ENCODE assay signal across 14 mouse cellular contexts in the genomic region with DNA sequence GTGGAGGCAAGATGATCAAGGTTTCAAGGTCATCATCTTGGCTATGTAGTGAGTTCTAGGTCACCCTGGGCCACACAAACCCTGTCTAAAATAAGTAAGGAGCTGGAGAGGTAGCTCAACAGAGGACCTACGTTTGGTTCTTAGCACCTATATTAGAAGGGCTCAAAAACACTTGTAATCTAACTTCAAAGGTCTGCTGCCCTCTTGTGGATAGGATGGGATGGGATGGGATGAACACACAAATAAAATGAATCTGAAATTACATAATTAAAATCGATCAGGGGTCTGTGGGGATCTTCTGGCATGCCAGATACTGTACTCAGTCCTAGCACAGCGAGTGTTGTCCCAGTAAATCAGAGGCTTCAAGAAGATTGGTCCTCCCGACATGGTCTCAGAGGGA.
DNase-seq lines count a peak whose midpoint lies in the region; ATAC-seq and TF ChIP-seq lines count a peak whose summit lies in the region.
"Had no signal": no experiment of that assay in that cellular context is flagged by ENCODE, and none has a peak within 500 bp of the region (broad histone marks: within the 10 kb centered on the region; RNA-seq: fewer than 3 reads in every experiment).

No protein-coding gene starts in this region.

- ATAC-seq in liver, postnatal 0 days, result no peak
- ATAC-seq in liver, embryonic 12.5 days, result no peak
- no peak; the same call in 1 of the 2 replicates for ATAC-seq in megakaryocyte progenitor cell, adult 5-6 weeks (replicated peaks; ENCODE audit: poor library complexity)

- no peak overlapping the region for H3K9ac ChIP-seq in liver, postnatal 0 days (replicated peaks)
- no peak overlapping the region for H3K9ac ChIP-seq in liver, embryonic 12.5 days
- no peak overlapping the region for H3K9ac ChIP-seq in CH12.LX (ENCODE audit: insufficient read depth, low read depth)
- H3K9ac ChIP-seq: embryonic facial prominence, embryonic 13.5 days had no signal

- no peak overlapping the region for H3K4me2 ChIP-seq in liver, postnatal 0 days (ENCODE audit: low read depth, low read length)
- no peak overlapping the region for H3K4me2 ChIP-seq in liver, embryonic 12.5 days
- H3K4me2 ChIP-seq in CH12.LX (ENCODE audit: insufficient read depth, low read depth, poor library complexity, severe bottlenecking), result no peak overlapping the region
- H3K4me2 ChIP-seq: embryonic facial prominence, embryonic 13.5 days had no signal

- in situ Hi-C loops in CH12.LX (cut with MboI; ENCODE audit: low pct_ligation_motif_present, low pct_unique_long_range_greater_than_20kb, low sequenced_read_pairs), result no loop called here

- peak; percentile 36 for DNase-seq in embryo, embryonic 10 days (ENCODE audit: low spot score)
- DNase-seq in embryo, embryonic 9.5 days (ENCODE audit: extremely low spot score), result no peak
- no peak for DNase-seq in liver, postnatal 0 days
- no peak for DNase-seq in CH12.LX (ENCODE audit: extremely low read depth)
- DNase-seq in cerebellum, adult 11-12 months, result no peak
- DNase-seq: adrenal gland, adult 8-10 months; cerebellum, postnatal 25 days; kidney, postnatal 14 days; lung, adult 2 months had no signal

- no peaks in the 10 kb centered on the region for H3K79me2 ChIP-seq in CH12.LX (replicated peaks; ENCODE audit: control insufficient read depth, extremely low read depth, insufficient read depth, poor library complexity, severe bottlenecking)

- WGBS in liver, postnatal 0 days (ENCODE audit: insufficient replicate concordance), result 76% methylated on average over 4 of the region's 4 CpGs
- WGBS in liver, embryonic 12.5 days (ENCODE audit: insufficient replicate concordance), result 79% methylated on average over 4 of the region's 4 CpGs

- H3K4me1 ChIP-seq in liver, postnatal 0 days (ENCODE audit: insufficient read depth), result no peaks in the 10 kb centered on the region
- no peaks in the 10 kb centered on the region for H3K4me1 ChIP-seq in liver, embryonic 12.5 days
- H3K4me1 ChIP-seq in CH12.LX (ENCODE audit: control insufficient read depth in 1 of 2, insufficient read depth in 2 of 2), result no peaks in the 10 kb centered on the region
- H3K4me1 ChIP-seq in brown adipose tissue, adult 24 weeks (ENCODE audit: control insufficient read depth, insufficient read depth, insufficient read length, low read length), result peaks cover 13% of the 10 kb centered on the region; the same call in 1 of the 2 replicates
- H3K4me1 ChIP-seq: embryonic facial prominence, embryonic 13.5 days had no signal

- TF ChIP-seq CTCF in liver, postnatal 0 days (IDR thresholded peaks at IDR 0.05; ENCODE audit: low read depth), result peak; percentile 40
- peak in 1 of 2 experiments; percentile 37; a peak in 2 of 4 replicates for TF ChIP-seq CTCF in CH12.LX (conservative IDR thresholded peaks at IDR 0.05 in 1 of 2, IDR thresholded peaks at IDR 0.05 in 1 of 2; ENCODE audit: low read depth in 2 of 2, low read length in 2 of 2)

- H3K36me3 ChIP-seq in liver, postnatal 0 days (replicated peaks; ENCODE audit: insufficient read depth, low read length), result peaks cover 8% of the 10 kb centered on the region; the same call in 1 of the 2 replicates
- H3K36me3 ChIP-seq in liver, embryonic 12.5 days, result peaks cover 88% of the 10 kb centered on the region
- H3K36me3 ChIP-seq in CH12.LX (replicated peaks in 1 of 2; ENCODE audit: control insufficient read depth in 1 of 2, insufficient read depth in 1 of 2, low read length in 1 of 2), result peaks cover 41 to 91% of the 10 kb centered on the region in 2 experiments
- H3K36me3 ChIP-seq: embryonic facial prominence, embryonic 13.5 days had no signal

- no peak overlapping the region for H3K27ac ChIP-seq in liver, postnatal 0 days (ENCODE audit: low read depth)
- H3K27ac ChIP-seq in liver, embryonic 12.5 days, result no peak overlapping the region
- no peak overlapping the region for H3K27ac ChIP-seq in CH12.LX (ENCODE audit: insufficient read depth, low read depth)
- H3K27ac ChIP-seq in brown adipose tissue, adult 24 weeks (replicated peaks; ENCODE audit: low read depth, low read length), result peak overlapping the region; percentile 80
- H3K27ac ChIP-seq: embryonic facial prominence, embryonic 13.5 days; forebrain, embryonic 10.5 days had no signal

- H3K27me3 ChIP-seq in liver, postnatal 0 days (ENCODE audit: insufficient read depth, low read length), result no peaks in the 10 kb centered on the region
- H3K27me3 ChIP-seq in liver, embryonic 12.5 days (replicated peaks), result no peaks in the 10 kb centered on the region
- no peaks in the 10 kb centered on the region for H3K27me3 ChIP-seq in CH12.LX (replicated peaks)
- H3K27me3 ChIP-seq: embryonic facial prominence, embryonic 13.5 days had no signal

- H3K4me3 ChIP-seq in liver, postnatal 0 days (ENCODE audit: low read depth, low read length), result no peak overlapping the region
- H3K4me3 ChIP-seq in liver, embryonic 12.5 days, result no peak overlapping the region
- H3K4me3 ChIP-seq in CH12.LX (replicated peaks in 1 of 3; ENCODE audit: low read depth in 2 of 3, low read length in 2 of 3, poor library complexity in 1 of 3), result no peak overlapping the region
- no peak overlapping the region for H3K4me3 ChIP-seq in brown adipose tissue, adult 24 weeks (ENCODE audit: insufficient read depth, low read depth, low read length)
- H3K4me3 ChIP-seq: embryonic facial prominence, embryonic 13.5 days; forebrain, embryonic 10.5 days had no signal

- TF ChIP-seq EP300 in liver, postnatal 0 days (IDR thresholded peaks at IDR 0.05; ENCODE audit: low read depth), result no peak
- no peak for TF ChIP-seq EP300 in CH12.LX (IDR thresholded peaks at IDR 0.05; ENCODE audit: low read length)

- peak; percentile 15 for TF ChIP-seq RAD21 in CH12.LX (IDR thresholded peaks at IDR 0.05; ENCODE audit: low read depth, low read length)

- no peaks in the 10 kb centered on the region for H3K9me3 ChIP-seq in liver, postnatal 0 days (ENCODE audit: low read length)
- no peaks in the 10 kb centered on the region for H3K9me3 ChIP-seq in liver, embryonic 12.5 days (replicated peaks)
- no peaks in the 10 kb centered on the region for H3K9me3 ChIP-seq in CH12.LX (replicated peaks; ENCODE audit: low read length)
- H3K9me3 ChIP-seq: embryonic facial prominence, embryonic 13.5 days; forebrain, embryonic 10.5 days had no signal

- TF ChIP-seq POLR2A in CH12.LX (IDR thresholded peaks at IDR 0.05; ENCODE audit: low read depth, low read length), result no peak

- dilution Hi-C loops in CH12.LX (cut with MboI; ENCODE audit: extremely low pct_ligation_motif_present, extremely low pct_unique_long_range_greater_than_20kb, low sequenced_read_pairs), result no loop called here

TF ChIP-seq in CH12.LX, 34 proteins besides CTCF, POLR2A, EP300 and RAD21:
- peak; percentile 10; the same call in 1 of the 2 replicates for TF ChIP-seq SMC3 (IDR thresholded peaks at IDR 0.05; ENCODE audit: low read depth, low read length)
- TF ChIP-seq MAFK (IDR thresholded peaks at IDR 0.05; ENCODE audit: insufficient replicate concordance, low read length), result no peak
- no peak for TF ChIP-seq ZMIZ1 (IDR thresholded peaks at IDR 0.05; ENCODE audit: low read depth, low read length)
- TF ChIP-seq SIN3A (IDR thresholded peaks at IDR 0.05; ENCODE audit: low read length), result no peak
- TF ChIP-seq E2F4 (IDR thresholded peaks at IDR 0.05; ENCODE audit: insufficient replicate concordance, low read depth, low read length), result no peak
